Mouse (Mus musculus): ENCODE measurements around the gene Pcx.

Gene Pcx

GRCm38 (mm10) chr19:4496535-4497262, 13.6 kb upstream of the Pcx start:
- DNase-seq (ENCODE audit: low spot score) = no peak

- peak; percentile 86 for DNase-seq (ENCODE audit: low spot score)
These were observed 12.9 kb upstream of the Pcx start for GRCm38 (mm10) chr19:4497263-4497973.

GRCm38 (mm10) chr19:4498062-4498933, 12.0 kb upstream of the Pcx start, which contains the start of gene 2010003K11Rik:
Gene 2010003K11Rik (minus strand): TSS chr19:4498583.
- no peak for DNase-seq (ENCODE audit: low spot score)

- DNase-seq (ENCODE audit: low spot score) = no peak
These were observed 7.6 kb upstream of the Pcx start for GRCm38 (mm10) chr19:4502701-4503100.

GRCm38 (mm10) chr19:4504830-4505229, 5.4 kb upstream of the Pcx start:
- no peak for DNase-seq (ENCODE audit: low spot score)

GRCm38 (mm10) chr19:4507746-4508145, 2.5 kb upstream of the Pcx start:
- DNase-seq (ENCODE audit: low spot score) = no peak

GRCm38 (mm10) chr19:4511116-4511841, 1.0 kb downstream of the Pcx start:
- DNase-seq (ENCODE audit: low spot score) = no peak

- DNase-seq (ENCODE audit: low spot score) = no peak
These were observed 3.1 kb downstream of the Pcx start for GRCm38 (mm10) chr19:4513236-4513858.

- DNase-seq (ENCODE audit: low spot score) = no peak
These were observed 5.5 kb downstream of the Pcx start for GRCm38 (mm10) chr19:4515746-4516145.

GRCm38 (mm10) chr19:4516288-4516687, 6.0 kb downstream of the Pcx start:
- DNase-seq (ENCODE audit: low spot score) = no peak

GRCm38 (mm10) chr19:4517483-4517882, 7.2 kb downstream of the Pcx start:
- no peak for DNase-seq (ENCODE audit: low spot score)

GRCm38 (mm10) chr19:4521426-4522050, 11.3 kb downstream of the Pcx start:
- DNase-seq (ENCODE audit: low spot score) = no peak

GRCm38 (mm10) chr19:4534646-4535045, 24.4 kb downstream of the Pcx start:
- DNase-seq (ENCODE audit: low spot score) = no peak

GRCm38 (mm10) chr19:4535922-4536321, 25.6 kb downstream of the Pcx start:
- no peak for DNase-seq (ENCODE audit: low spot score)

- no peak for DNase-seq (ENCODE audit: low spot score)
These were observed 26.3 kb downstream of the Pcx start for GRCm38 (mm10) chr19:4536606-4537005.

GRCm38 (mm10) chr19:4540263-4540662, 30.0 kb downstream of the Pcx start:
- DNase-seq (ENCODE audit: low spot score) = no peak

GRCm38 (mm10) chr19:4540992-4541391, 30.7 kb downstream of the Pcx start:
- DNase-seq (ENCODE audit: low spot score) = no peak

- DNase-seq (ENCODE audit: low spot score) = no peak
These were observed 31.8 kb downstream of the Pcx start for GRCm38 (mm10) chr19:4542081-4542480.

- DNase-seq (ENCODE audit: low spot score) = no peak
These were observed 34.8 kb downstream of the Pcx start for GRCm38 (mm10) chr19:4545091-4545490.

- no peak for DNase-seq (ENCODE audit: low spot score)
These were observed 35.6 kb downstream of the Pcx start for GRCm38 (mm10) chr19:4545841-4546240.

GRCm38 (mm10) chr19:4547801-4548200, 37.5 kb downstream of the Pcx start:
- DNase-seq (ENCODE audit: low spot score) = no peak
